Mouse (Mus musculus) G1E (cell line): ENCODE measurements around the gene Chka.

ENCODE experiments used
- CTCF ChIP-seq: IDR thresholded peaks from 2 replicates; pipeline ENCODE4 v1.5.1; 2012; ENCODE audit warnings: low read depth, low read length, inconsistent platforms, mixed read lengths
- GATA1 ChIP-seq: IDR thresholded peaks from 2 replicates; pipeline ENCODE4 v1.6.1; 2012; ENCODE audit warnings: borderline replicate concordance, low read length, inconsistent platforms, mixed read lengths
- POLR2AphosphoS5 ChIP-seq: IDR thresholded peaks from 2 replicates; pipeline ENCODE4 v1.6.1; 2012; ENCODE audit warnings: low read depth, low read length, inconsistent platforms; ENCODE audit not compliant: insufficient replicate concordance
- TAL1 ChIP-seq: conservative IDR thresholded peaks from 2 replicates; pipeline ENCODE4 v1.6.1; 2012; ENCODE audit warnings: low read depth, low read length, inconsistent platforms, mixed read lengths

GRCm38 (mm10) chr19:3843629-3844028 is 7.9 kb upstream of the Chka start:
- no peak for TF ChIP-seq CTCF
- no peak for TF ChIP-seq POLR2AphosphoS5
- no peak for TF ChIP-seq GATA1
- no peak for TF ChIP-seq TAL1
